Comparison of ENCODE assay signal across 16 mouse cellular contexts in genomic region chr2:150847436-150847995, GRCm38 (mm10). TPM values are rescaled to one million over a fixed set of nuclear protein-coding genes. Genes with fewer than 3 reads are reported as not detected.
DNase-seq lines count a peak whose midpoint lies in the region; ATAC-seq lines count a peak whose summit lies in the region.
"Had no signal": no experiment of that assay in that cellular context is flagged by ENCODE, and none has a peak within 500 bp of the region (broad histone marks: within the 10 kb centered on the region; RNA-seq: fewer than 3 reads in every experiment).

No protein-coding gene starts in this region.

- peaks cover 7% of the 10 kb centered on the region; the same call in 1 of the 2 replicates for H3K36me3 ChIP-seq in forebrain, embryonic 12.5 days (replicated peaks)
- peaks cover 20% of the 10 kb centered on the region for H3K36me3 ChIP-seq in forebrain, embryonic 10.5 days (replicated peaks)
- H3K36me3 ChIP-seq in midbrain, embryonic 14.5 days (ENCODE audit: control insufficient read depth, insufficient read depth, low read length) = 0 out of 2 replicates have a peak, but pooled peaks cover 7% of the 10 kb centered on the region
- no peaks in the 10 kb centered on the region for H3K36me3 ChIP-seq in midbrain, embryonic 11.5 days (ENCODE audit: control insufficient read depth, insufficient read depth, low read length)
- peaks cover 22% of the 10 kb centered on the region; the same call in 1 of the 2 replicates for H3K36me3 ChIP-seq in hindbrain, embryonic 13.5 days
- H3K36me3 ChIP-seq in stomach, embryonic 15.5 days = no peaks in the 10 kb centered on the region
- H3K36me3 ChIP-seq in kidney, embryonic 15.5 days = 0 out of 2 replicates have a peak, but pooled peaks cover 11% of the 10 kb centered on the region

- 0 out of 2 replicates have a peak, but pooled peaks have one; percentile 33 for ATAC-seq in forebrain, embryonic 12.5 days (ENCODE audit: low FRiP score)
- ATAC-seq in midbrain, embryonic 14.5 days (ENCODE audit: low FRiP score, low TSS enrichment) = no peak
- ATAC-seq in midbrain, embryonic 11.5 days (ENCODE audit: low FRiP score) = no peak
- no peak for ATAC-seq in hindbrain, embryonic 13.5 days (ENCODE audit: low FRiP score)
- ATAC-seq in stomach, embryonic 15.5 days (ENCODE audit: insufficient read depth, low FRiP score, low read depth) = no peak
- ATAC-seq in kidney, embryonic 15.5 days (replicated peaks; ENCODE audit: low FRiP score) = no peak

- no peak overlapping the region for H3K4me3 ChIP-seq in forebrain, embryonic 12.5 days (replicated peaks)
- H3K4me3 ChIP-seq in forebrain, embryonic 10.5 days = no peak overlapping the region
- H3K4me3 ChIP-seq in midbrain, embryonic 14.5 days (replicated peaks; ENCODE audit: low read depth, low read length) = no peak overlapping the region
- H3K4me3 ChIP-seq in midbrain, embryonic 11.5 days (ENCODE audit: low read depth, low read length) = no peak overlapping the region
- no peak overlapping the region for H3K4me3 ChIP-seq in hindbrain, embryonic 13.5 days
- H3K4me3 ChIP-seq in stomach, embryonic 15.5 days (replicated peaks) = no peak overlapping the region
- no peak overlapping the region for H3K4me3 ChIP-seq in kidney, embryonic 15.5 days (replicated peaks)
- H3K4me3 ChIP-seq: myocyte had no signal

- H3K4me2 ChIP-seq in forebrain, embryonic 12.5 days = no peak overlapping the region
- H3K4me2 ChIP-seq in midbrain, embryonic 14.5 days (ENCODE audit: low read length) = no peak overlapping the region
- no peak overlapping the region for H3K4me2 ChIP-seq in midbrain, embryonic 11.5 days
- no peak overlapping the region for H3K4me2 ChIP-seq in hindbrain, embryonic 13.5 days
- H3K4me2 ChIP-seq in stomach, embryonic 15.5 days = no peak overlapping the region
- no peak overlapping the region for H3K4me2 ChIP-seq in kidney, embryonic 15.5 days
- H3K4me2 ChIP-seq: liver, embryonic 11.5 days; lung, embryonic 14.5 days had no signal

- 56% methylated on average over 8 of the region's 8 CpGs for WGBS in forebrain, embryonic 12.5 days
- 90% methylated on average over 8 of the region's 8 CpGs for WGBS in forebrain, embryonic 10.5 days
- 76% methylated on average over 8 of the region's 8 CpGs for WGBS in midbrain, embryonic 14.5 days
- 82% methylated on average over 8 of the region's 8 CpGs for WGBS in midbrain, embryonic 11.5 days
- WGBS in hindbrain, embryonic 13.5 days = 66% methylated on average over 8 of the region's 8 CpGs
- WGBS in stomach, embryonic 15.5 days = 54% methylated on average over 8 of the region's 8 CpGs
- 78% methylated on average over 8 of the region's 8 CpGs for WGBS in kidney, embryonic 15.5 days

- no peaks in the 10 kb centered on the region for H3K9me3 ChIP-seq in forebrain, embryonic 12.5 days
- H3K9me3 ChIP-seq in forebrain, embryonic 10.5 days = no peaks in the 10 kb centered on the region
- H3K9me3 ChIP-seq in midbrain, embryonic 14.5 days (ENCODE audit: control insufficient read depth, low read length) = no peaks in the 10 kb centered on the region
- H3K9me3 ChIP-seq in midbrain, embryonic 11.5 days (ENCODE audit: control insufficient read depth, low read length) = no peaks in the 10 kb centered on the region
- no peaks in the 10 kb centered on the region for H3K9me3 ChIP-seq in hindbrain, embryonic 13.5 days
- H3K9me3 ChIP-seq in stomach, embryonic 15.5 days = no peaks in the 10 kb centered on the region
- no peaks in the 10 kb centered on the region for H3K9me3 ChIP-seq in kidney, embryonic 15.5 days (replicated peaks)

- peaks cover 19% of the 10 kb centered on the region for H3K4me1 ChIP-seq in forebrain, embryonic 12.5 days
- no peaks in the 10 kb centered on the region for H3K4me1 ChIP-seq in forebrain, embryonic 10.5 days
- no peaks in the 10 kb centered on the region for H3K4me1 ChIP-seq in midbrain, embryonic 14.5 days (ENCODE audit: control insufficient read depth, insufficient read depth, low read length)
- no peaks in the 10 kb centered on the region for H3K4me1 ChIP-seq in midbrain, embryonic 11.5 days (ENCODE audit: control insufficient read depth, insufficient read depth, low read length)
- peaks cover 8% of the 10 kb centered on the region; the same call in 1 of the 2 replicates for H3K4me1 ChIP-seq in hindbrain, embryonic 13.5 days (replicated peaks)
- H3K4me1 ChIP-seq in stomach, embryonic 15.5 days = no peaks in the 10 kb centered on the region
- no peaks in the 10 kb centered on the region for H3K4me1 ChIP-seq in kidney, embryonic 15.5 days

- no peak overlapping the region for H3K9ac ChIP-seq in forebrain, embryonic 12.5 days
- H3K9ac ChIP-seq in midbrain, embryonic 14.5 days (replicated peaks; ENCODE audit: low read length) = no peak overlapping the region
- no peak overlapping the region for H3K9ac ChIP-seq in midbrain, embryonic 11.5 days (ENCODE audit: low read length)
- no peak overlapping the region for H3K9ac ChIP-seq in hindbrain, embryonic 13.5 days
- H3K9ac ChIP-seq in stomach, embryonic 15.5 days = no peak overlapping the region
- no peak overlapping the region for H3K9ac ChIP-seq in kidney, embryonic 15.5 days
- H3K9ac ChIP-seq: lung, embryonic 14.5 days had no signal

- 0 out of 2 replicates have a peak overlapping the region, but pooled peaks have one; percentile 25 for H3K27ac ChIP-seq in forebrain, embryonic 12.5 days
- H3K27ac ChIP-seq in forebrain, embryonic 10.5 days = no peak overlapping the region
- H3K27ac ChIP-seq in midbrain, embryonic 14.5 days (replicated peaks; ENCODE audit: low read depth, low read length) = no peak overlapping the region
- no peak overlapping the region for H3K27ac ChIP-seq in midbrain, embryonic 11.5 days (ENCODE audit: low read depth, low read length)
- peak overlapping the region; percentile 62; the same call in 1 of the 2 replicates for H3K27ac ChIP-seq in hindbrain, embryonic 13.5 days
- peak overlapping the region; percentile 16; the same call in 1 of the 2 replicates for H3K27ac ChIP-seq in stomach, embryonic 15.5 days
- no peak overlapping the region for H3K27ac ChIP-seq in kidney, embryonic 15.5 days

- H3K27me3 ChIP-seq in forebrain, embryonic 12.5 days = no peaks in the 10 kb centered on the region
- no peaks in the 10 kb centered on the region for H3K27me3 ChIP-seq in forebrain, embryonic 10.5 days (ENCODE audit: poor library complexity, severe bottlenecking)
- H3K27me3 ChIP-seq in midbrain, embryonic 14.5 days (ENCODE audit: control insufficient read depth, insufficient read depth, low read length) = no peaks in the 10 kb centered on the region
- no peaks in the 10 kb centered on the region for H3K27me3 ChIP-seq in midbrain, embryonic 11.5 days (ENCODE audit: control insufficient read depth, insufficient read depth, low read length)
- no peaks in the 10 kb centered on the region for H3K27me3 ChIP-seq in hindbrain, embryonic 13.5 days
- H3K27me3 ChIP-seq in stomach, embryonic 15.5 days (replicated peaks) = no peaks in the 10 kb centered on the region
- no peaks in the 10 kb centered on the region for H3K27me3 ChIP-seq in kidney, embryonic 15.5 days
- H3K27me3 ChIP-seq: CH12.LX had no signal

- DNase-seq in forebrain, embryonic 10.5 days (ENCODE audit: extremely low spot score, low spot score) = no peak
- DNase-seq in midbrain, embryonic 14.5 days = peak; percentile 5
- no peak for DNase-seq in midbrain, embryonic 11.5 days (ENCODE audit: low spot score, missing footprints)
- DNase-seq in heart, adult 11 months = no peak
- DNase-seq: adrenal gland, postnatal 25 days; cerebellum, postnatal 36 days; left cerebral cortex, postnatal 4 days; lung, embryonic 14.5 days; thymus, postnatal 14 days had no signal

RNA-seq across cellular contexts. Expression of gene Abhd12, which starts 57.0 kb away (rescaled TPM):
- polyA plus RNA-seq in forebrain, embryonic 12.5 days (2016; fragmentation: Nextera tagmentation; extraction: Ambion mirVana) = 57.2 and 60.1 TPM in 2 replicates
- polyA plus RNA-seq in forebrain, embryonic 10.5 days (2016; fragmentation: Nextera tagmentation; extraction: Ambion mirVana) = 46.5 and 48.4 TPM in 2 replicates
- 102 and 105 TPM in 2 replicates for polyA plus RNA-seq in midbrain, embryonic 14.5 days (2014; fragmentation: Nextera tagmentation; extraction: Ambion mirVana)
- polyA plus RNA-seq in midbrain, embryonic 11.5 days (2014; fragmentation: Nextera tagmentation; extraction: Ambion mirVana) = 54.4 and 55.1 TPM in 2 replicates
- 97.1 and 98.5 TPM in 2 replicates for polyA plus RNA-seq in hindbrain, embryonic 13.5 days (2015; fragmentation: Nextera tagmentation; extraction: Ambion mirVana)
- 58.3 and 58.7 TPM in 2 replicates for polyA plus RNA-seq in stomach, embryonic 15.5 days (2015; fragmentation: Nextera tagmentation; extraction: Ambion mirVana)
- polyA plus RNA-seq in kidney, embryonic 15.5 days (2015; fragmentation: Nextera tagmentation; extraction: Ambion mirVana) = 62.3 and 63.5 TPM in 2 replicates

RNA-seq across cellular contexts. Expression of gene Gins1, which starts 57.7 kb away (rescaled TPM):
- polyA plus RNA-seq in forebrain, embryonic 12.5 days (2016; fragmentation: Nextera tagmentation; extraction: Ambion mirVana) = 64.0 and 66.8 TPM in 2 replicates
- 83.7 and 86.6 TPM in 2 replicates for polyA plus RNA-seq in forebrain, embryonic 10.5 days (2016; fragmentation: Nextera tagmentation; extraction: Ambion mirVana)
- 19.2 and 21.3 TPM in 2 replicates for polyA plus RNA-seq in midbrain, embryonic 14.5 days (2014; fragmentation: Nextera tagmentation; extraction: Ambion mirVana)
- 73.8 and 82.1 TPM in 2 replicates for polyA plus RNA-seq in midbrain, embryonic 11.5 days (2014; fragmentation: Nextera tagmentation; extraction: Ambion mirVana)
- 20.9 and 22.4 TPM in 2 replicates for polyA plus RNA-seq in hindbrain, embryonic 13.5 days (2015; fragmentation: Nextera tagmentation; extraction: Ambion mirVana)
- polyA plus RNA-seq in stomach, embryonic 15.5 days (2015; fragmentation: Nextera tagmentation; extraction: Ambion mirVana) = 33.3 and 35.6 TPM in 2 replicates
- polyA plus RNA-seq in kidney, embryonic 15.5 days (2015; fragmentation: Nextera tagmentation; extraction: Ambion mirVana) = 49.3 TPM in 2 replicates

Comparison
In these comparisons a context has a peak if more than half of its experiments do, and no peak if none do; other contexts are left out.
1. H3K27ac ChIP-seq: peak in forebrain, embryonic 12.5 days (single experiment), hindbrain, embryonic 13.5 days (single experiment) and stomach, embryonic 15.5 days (single experiment); none in forebrain, embryonic 10.5 days (single experiment), midbrain, embryonic 14.5 days (single experiment), midbrain, embryonic 11.5 days (single experiment) and kidney, embryonic 15.5 days (single experiment).